Mouse (Mus musculus) adrenal gland, postnatal 36 days (tissue): ENCODE measurements around the gene Cdh4. TPM values are rescaled to one million over a fixed set of nuclear protein-coding genes. Genes with fewer than 3 reads are reported as not detected.

Experiments used
- DNase-seq, 2 experiments: peaks; one replicate each; pipeline ENCODE4 v3.0.0; 2021; ENCODE audit warnings: mixed read lengths in 1 of 2
- long read RNA-seq, 2 experiments: library from polyadenylated mRNA; stranded (forward); transcript quantifications; one replicate each; pipeline ENCODE4 v2.0.0; 2021; ENCODE audit warnings: borderline sequencing depth in 2 of 2
- total RNA-seq, 2 experiments: library from RNA; stranded (reverse); gene quantifications; 2 replicates each; pipeline ENCODE4 v1.2.3; 2021

Gene Cdh4
- total RNA-seq: 1 to 10 TPM; 3.8 to 5.1 TPM
- long read RNA-seq, experiment 1: 0 reads
- long read RNA-seq, experiment 2, partial matches to known transcripts: 1 of 2 reads
- long read RNA-seq, experiment 2, other reads (novel, unspliced or antisense): 1 of 2 reads

GRCm38 (mm10) chr2:179442191-179442540, at the start of gene Cdh4:
TSS of gene Cdh4 (plus strand) at chr2:179442431.
- DNase-seq: peak; percentile 80 to 88

GRCm38 (mm10) chr2:179395442-179395841, 46.8 kb upstream of the Cdh4 start:
- DNase-seq: no peak

GRCm38 (mm10) chr2:179399645-179400249, 42.5 kb upstream of the Cdh4 start:
- no peak for DNase-seq

- no peak for DNase-seq
Observed at GRCm38 (mm10) chr2:179410866-179411561, 31.2 kb upstream of the Cdh4 start.

GRCm38 (mm10) chr2:179412966-179413365, 29.3 kb upstream of the Cdh4 start:
- no peak for DNase-seq

- no peak for DNase-seq
Observed at GRCm38 (mm10) chr2:179414253-179414652, 28.0 kb upstream of the Cdh4 start.

GRCm38 (mm10) chr2:179414704-179415103, 27.5 kb upstream of the Cdh4 start:
- no peak for DNase-seq

- DNase-seq: no peak
Observed at GRCm38 (mm10) chr2:179415892-179416403, 26.3 kb upstream of the Cdh4 start.

GRCm38 (mm10) chr2:179416587-179417227, 25.5 kb upstream of the Cdh4 start:
- DNase-seq: no peak

GRCm38 (mm10) chr2:179425602-179426001, 16.6 kb upstream of the Cdh4 start:
- DNase-seq: no peak

GRCm38 (mm10) chr2:179428889-179429288, 13.3 kb upstream of the Cdh4 start:
- DNase-seq: no peak

- DNase-seq: no peak
Observed at GRCm38 (mm10) chr2:179440161-179440560, 2.1 kb upstream of the Cdh4 start.

GRCm38 (mm10) chr2:179441086-179441485, 1.1 kb upstream of the Cdh4 start:
- no peak for DNase-seq

GRCm38 (mm10) chr2:179441717-179442116, 514 bp upstream of the Cdh4 start:
- peak in 1 of 2 experiments; percentile 7 for DNase-seq

- DNase-seq: peak; percentile 56 to 67
Observed at GRCm38 (mm10) chr2:179442541-179443225, 452 bp downstream of the Cdh4 start.

GRCm38 (mm10) chr2:179443226-179443815, 1.1 kb downstream of the Cdh4 start:
- DNase-seq: peak; percentile 61 to 67

- no peak for DNase-seq
Observed at GRCm38 (mm10) chr2:179443959-179444358, 1.7 kb downstream of the Cdh4 start.

- no peak for DNase-seq
Observed at GRCm38 (mm10) chr2:179448256-179448655, 6.0 kb downstream of the Cdh4 start.

- no peak for DNase-seq
Observed at GRCm38 (mm10) chr2:179449018-179449417, 6.8 kb downstream of the Cdh4 start.

GRCm38 (mm10) chr2:179459196-179459595, 17.0 kb downstream of the Cdh4 start:
- no peak for DNase-seq

- DNase-seq: no peak
Observed at GRCm38 (mm10) chr2:179459606-179460005, 17.4 kb downstream of the Cdh4 start.

- no peak for DNase-seq
Observed at GRCm38 (mm10) chr2:179463514-179463913, 21.3 kb downstream of the Cdh4 start.
